Mouse (Mus musculus): ENCODE measurements at regions not wholly inside any gene's neighbourhood (a gene's known extent, or its start where the extent isn't known, plus 50 kb on each side); places are given as distances from the start of the nearest gene placed in this dataset.

DNA sequence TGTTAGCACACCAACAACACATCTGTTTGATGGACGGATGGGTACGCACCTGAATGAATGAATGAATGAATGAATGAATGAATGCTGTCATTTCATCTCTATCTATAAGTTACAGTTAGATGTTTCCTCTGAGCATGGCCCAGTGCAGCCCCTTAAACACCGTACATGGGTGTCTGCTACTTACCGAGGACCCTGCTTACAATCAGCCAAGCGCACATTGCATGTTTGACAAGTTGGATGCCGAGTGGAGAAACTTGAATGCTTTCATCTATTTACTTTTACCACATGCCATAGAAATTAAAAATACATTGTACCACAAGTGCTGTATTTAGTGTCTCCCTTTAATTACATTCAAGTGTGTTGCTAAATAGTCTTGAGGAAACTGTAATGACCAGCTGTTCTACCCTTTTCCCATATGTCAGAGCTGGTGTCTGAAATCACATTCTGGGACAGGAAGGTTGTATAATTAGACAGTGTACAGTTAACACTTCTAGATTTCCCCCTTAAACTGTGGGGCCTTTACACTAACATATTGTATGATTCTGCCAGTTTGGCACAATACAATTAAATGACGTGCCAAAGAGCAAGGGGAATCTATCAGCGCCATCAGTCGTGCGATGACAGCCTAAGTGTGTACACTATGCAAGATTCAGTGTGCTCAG lies 127.3 kb upstream of the Prox1 start:
- no peak for DNase-seq (ENCODE audit: low spot score)

GRCm38 (mm10) chr1:190290061-190290460 lies 119.5 kb upstream of the Prox1 start:
- DNase-seq (ENCODE audit: low spot score): no peak

- no peak for DNase-seq (ENCODE audit: low spot score)
These were observed 116.1 kb upstream of the Prox1 start for GRCm38 (mm10) chr1:190286481-190287145.

DNA sequence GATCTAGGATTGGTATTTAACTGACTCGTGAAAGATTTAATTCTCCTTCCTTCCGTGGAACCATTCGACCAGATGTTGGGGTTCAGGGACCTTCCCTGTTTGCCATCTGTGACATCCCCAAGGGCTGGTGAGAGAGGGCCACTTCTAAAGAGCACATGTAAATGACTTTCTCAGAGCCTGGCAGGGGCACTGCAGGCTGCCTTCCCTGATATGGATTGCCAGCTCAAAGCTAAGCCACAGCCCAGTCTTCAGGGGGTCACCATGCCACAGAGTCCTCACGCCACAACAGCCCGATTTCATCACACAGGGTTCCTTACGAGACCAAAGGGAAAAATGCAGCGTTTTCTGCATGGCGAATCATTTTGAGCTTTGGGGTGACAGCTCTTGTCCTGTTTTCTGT lies 115.1 kb upstream of the Prox1 start:
- no peak for DNase-seq (ENCODE audit: low spot score)

DNA sequence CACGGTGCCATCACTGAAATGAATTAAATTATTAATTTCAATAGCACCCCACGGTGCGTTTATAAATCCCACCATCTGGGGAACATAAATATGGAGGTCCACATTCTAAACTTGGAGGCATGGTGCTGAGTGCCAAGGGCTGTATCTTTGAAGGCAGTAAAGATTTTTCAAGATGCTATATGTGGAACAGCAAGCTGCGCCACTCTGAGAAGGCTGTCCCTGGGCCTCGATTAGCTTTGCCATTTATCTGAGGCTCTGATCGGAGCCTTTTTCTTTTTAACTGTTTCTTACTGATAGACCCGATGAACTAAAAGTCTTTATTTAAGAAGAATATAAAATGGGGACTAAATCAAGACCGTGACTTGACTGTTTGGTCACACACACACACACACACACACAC lies 114.5 kb upstream of the Prox1 start:
- DNase-seq (ENCODE audit: low spot score): no peak

GRCm38 (mm10) chr1:190284138-190284537 lies 113.6 kb upstream of the Prox1 start:
- DNase-seq (ENCODE audit: low spot score): no peak

DNA sequence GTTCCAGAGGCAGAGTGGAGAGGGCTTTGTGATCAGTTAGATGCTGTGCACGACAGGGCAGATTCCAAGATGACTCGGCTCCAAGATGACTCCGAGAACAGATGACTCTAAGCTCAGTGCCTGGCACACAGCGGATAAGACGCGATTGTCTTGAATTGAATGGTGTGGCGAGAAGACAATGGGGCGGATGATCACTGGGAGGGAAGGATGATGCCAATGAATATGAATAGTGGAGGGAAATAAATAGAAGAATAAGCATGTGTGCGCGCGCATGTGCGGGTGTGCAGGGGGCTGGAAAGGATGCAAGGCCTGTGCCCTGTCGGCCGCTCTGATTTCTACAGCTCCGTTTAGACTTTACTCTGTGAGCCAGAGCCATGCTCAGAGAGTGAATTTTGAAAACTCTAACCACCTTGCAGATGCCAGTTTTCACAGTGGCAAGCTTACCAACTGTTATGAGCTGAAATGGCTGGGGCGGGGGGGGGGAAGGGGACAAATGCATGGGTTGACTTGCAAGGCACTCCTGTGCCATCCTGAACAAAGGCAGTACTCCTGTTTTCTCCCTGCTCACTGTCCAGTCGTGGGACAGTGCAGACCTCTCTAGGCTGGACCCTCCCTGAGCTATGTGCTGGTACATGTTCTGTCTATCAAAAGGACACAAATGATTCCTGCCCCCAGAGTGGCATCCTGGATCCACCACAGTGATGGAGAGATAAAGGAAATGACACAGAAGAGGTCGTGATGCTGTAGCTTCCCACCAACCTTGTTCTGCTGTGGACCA lies 109.8 kb upstream of the Prox1 start:
- no peak for DNase-seq (ENCODE audit: low spot score)

GRCm38 (mm10) chr1:190274911-190275310 lies 104.4 kb upstream of the Prox1 start:
- no peak for DNase-seq (ENCODE audit: low spot score)

GRCm38 (mm10) chr1:190270784-190271385 lies 100.4 kb upstream of the Prox1 start:
- no peak for DNase-seq (ENCODE audit: low spot score)

- DNase-seq (ENCODE audit: low spot score): no peak
These were observed 98.7 kb upstream of the Prox1 start for GRCm38 (mm10) chr1:190269181-190269580.

GRCm38 (mm10) chr1:190265085-190265780 lies 94.7 kb upstream of the Prox1 start:
- DNase-seq (ENCODE audit: low spot score): no peak

DNA sequence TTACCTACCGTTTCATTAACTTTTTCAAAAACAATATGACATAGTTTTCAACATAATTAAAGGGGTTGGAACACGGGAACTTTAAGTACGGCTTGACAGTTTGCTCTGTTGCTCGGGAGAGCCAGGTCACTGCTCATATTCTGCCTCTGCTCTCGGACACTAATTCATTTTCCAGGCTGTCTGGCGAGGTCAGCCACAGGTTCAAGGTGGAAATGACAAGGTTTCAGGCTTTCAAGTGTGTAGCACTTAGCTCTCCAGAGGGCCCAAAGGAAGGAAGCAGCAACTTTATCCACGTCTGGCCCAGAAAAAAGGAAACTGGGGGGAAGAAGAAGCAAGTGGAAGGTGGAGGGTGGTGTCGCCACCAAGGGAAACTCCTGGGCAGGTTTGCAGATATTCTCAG lies 94.0 kb upstream of the Prox1 start:
- DNase-seq (ENCODE audit: low spot score): no peak

DNA sequence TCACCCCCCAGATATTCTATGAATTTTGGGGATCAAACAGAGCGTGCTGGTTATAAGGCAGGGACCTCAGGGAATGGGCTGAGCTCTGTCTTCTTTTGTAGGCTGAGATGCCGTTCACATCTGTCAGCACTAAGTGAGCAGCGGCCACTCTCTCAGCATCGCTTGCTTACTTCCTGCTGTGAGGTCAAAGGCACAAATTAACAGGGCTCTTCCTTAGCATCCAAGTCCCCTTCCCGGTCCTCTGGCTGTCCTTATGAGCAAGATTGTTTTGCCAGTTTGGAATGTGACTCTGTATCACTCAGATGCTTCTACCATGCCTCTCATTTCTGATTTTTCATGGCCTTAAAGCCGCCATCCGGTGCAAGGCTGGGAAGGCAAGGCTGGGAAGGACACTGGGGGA lies 93.1 kb upstream of the Prox1 start:
- no peak for DNase-seq (ENCODE audit: low spot score)

- DNase-seq (ENCODE audit: low spot score): no peak
These were observed 89.1 kb upstream of the Prox1 start for GRCm38 (mm10) chr1:190259576-190259975.

DNA sequence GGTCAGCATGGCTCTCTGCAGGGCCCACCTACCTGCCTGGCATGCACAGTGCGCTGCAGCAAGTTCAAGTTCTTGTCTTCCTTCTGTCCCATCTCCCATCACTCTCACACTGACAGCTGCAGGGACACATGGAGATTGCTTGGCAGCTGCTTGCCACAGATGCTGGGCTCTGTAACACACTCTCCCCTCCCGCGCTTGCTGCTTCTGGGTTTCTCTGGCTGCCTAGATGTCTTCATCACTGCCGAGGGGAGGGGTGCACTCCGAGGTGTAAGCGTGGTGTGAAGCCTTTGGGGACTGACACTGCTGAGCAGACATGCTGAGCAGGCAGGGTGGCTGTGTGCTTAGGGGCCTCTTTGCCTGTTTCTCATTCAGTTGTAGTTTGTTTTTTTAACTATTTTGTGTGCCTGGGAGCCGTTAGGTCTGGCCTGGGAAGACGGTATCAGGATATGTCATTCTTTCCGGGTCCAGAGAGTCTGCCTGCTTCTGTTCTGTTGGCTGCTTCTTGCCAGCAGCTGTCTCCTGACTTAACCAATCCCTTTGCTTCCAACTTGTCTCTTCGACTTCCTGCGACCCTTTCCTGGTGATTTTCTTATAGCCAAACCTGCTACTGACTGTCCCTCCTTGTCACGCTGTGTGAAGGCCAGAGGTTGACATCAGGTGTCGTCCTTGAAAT lies 80.2 kb upstream of the Prox1 start:
- DNase-seq (ENCODE audit: low spot score): peak; percentile 7

DNA sequence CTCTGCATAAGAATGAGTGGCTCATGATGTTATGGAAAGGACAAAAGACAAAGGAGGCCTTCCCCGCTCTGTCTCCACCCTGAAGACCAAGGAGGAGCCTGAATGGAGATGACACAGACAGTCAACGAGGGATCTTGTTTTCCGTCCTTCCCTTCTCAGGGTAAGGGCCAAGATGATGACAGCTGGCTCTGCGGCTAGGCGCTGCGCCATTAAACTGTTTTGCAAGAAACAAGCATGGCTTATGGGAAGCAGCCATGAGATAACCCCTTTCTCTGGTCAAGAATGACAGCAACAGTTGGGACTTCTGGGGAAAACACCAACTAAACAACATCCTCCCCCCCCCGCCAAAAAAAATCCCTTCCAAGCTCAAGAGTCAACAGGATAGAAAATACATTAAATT lies 72.0 kb upstream of the Prox1 start:
- DNase-seq (ENCODE audit: low spot score): no peak

DNA sequence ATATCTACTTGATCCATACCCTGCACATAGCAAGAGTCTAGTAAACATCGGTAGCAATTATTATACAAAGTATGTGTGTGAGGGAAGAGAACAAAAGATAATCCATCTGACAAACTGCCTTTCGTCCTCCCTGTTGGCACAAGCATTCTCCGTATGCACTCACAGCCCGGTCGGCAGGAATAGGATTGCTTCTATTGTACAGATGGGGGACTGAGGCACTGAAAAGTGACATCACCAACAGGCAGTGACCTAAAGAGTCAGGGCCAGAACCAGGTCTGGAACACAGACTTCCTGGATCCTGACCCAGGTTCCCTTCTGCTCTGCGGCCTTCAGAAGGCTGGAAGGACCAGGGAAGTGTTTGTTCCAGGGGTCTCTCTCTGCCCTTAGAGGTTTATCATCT lies 69.3 kb upstream of the Prox1 start:
- DNase-seq (ENCODE audit: low spot score): no peak

DNA sequence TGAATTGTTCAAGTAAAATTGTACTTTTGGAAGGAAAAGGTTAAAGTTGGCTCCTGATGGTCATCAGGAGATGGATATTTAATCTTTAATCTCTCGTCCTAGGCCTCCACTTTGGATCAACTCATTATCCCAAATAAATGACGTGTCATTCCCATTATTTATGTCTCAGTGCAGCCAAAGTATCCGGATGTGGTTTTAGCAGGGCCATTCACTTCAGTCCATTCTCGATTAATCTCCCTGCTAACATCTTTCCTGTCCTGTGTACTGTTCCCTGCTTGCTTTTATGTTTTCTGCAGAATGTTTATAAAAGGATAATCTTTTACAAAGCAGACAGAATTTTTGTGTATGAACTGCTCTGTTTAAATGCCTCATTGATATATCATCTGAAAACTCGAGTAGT lies 60.4 kb upstream of the Prox1 start:
- no peak for DNase-seq (ENCODE audit: low spot score)

- DNase-seq (ENCODE audit: low spot score): no peak
These were observed 49.9 kb upstream of the Prox1 start for GRCm38 (mm10) chr1:190220417-190220816.
